Mouse (Mus musculus): Measurements from ENCODE around the gene Nadk2. TPM values are rescaled to one million over a fixed set of nuclear protein-coding genes. Genes with fewer than 3 reads are reported as not detected.
A peak's percentile ranks its signal among the peaks of the same experiment; 100 is the strongest.

Nadk2 gene
- total RNA-seq (2014; fragmentation: Nextera tagmentation): 222 and 250 TPM in 2 replicates
- total RNA-seq (2017): 218 and 235 TPM in 2 replicates
- polyA plus RNA-seq (2012): 130 and 143 TPM in 2 replicates

DNA sequence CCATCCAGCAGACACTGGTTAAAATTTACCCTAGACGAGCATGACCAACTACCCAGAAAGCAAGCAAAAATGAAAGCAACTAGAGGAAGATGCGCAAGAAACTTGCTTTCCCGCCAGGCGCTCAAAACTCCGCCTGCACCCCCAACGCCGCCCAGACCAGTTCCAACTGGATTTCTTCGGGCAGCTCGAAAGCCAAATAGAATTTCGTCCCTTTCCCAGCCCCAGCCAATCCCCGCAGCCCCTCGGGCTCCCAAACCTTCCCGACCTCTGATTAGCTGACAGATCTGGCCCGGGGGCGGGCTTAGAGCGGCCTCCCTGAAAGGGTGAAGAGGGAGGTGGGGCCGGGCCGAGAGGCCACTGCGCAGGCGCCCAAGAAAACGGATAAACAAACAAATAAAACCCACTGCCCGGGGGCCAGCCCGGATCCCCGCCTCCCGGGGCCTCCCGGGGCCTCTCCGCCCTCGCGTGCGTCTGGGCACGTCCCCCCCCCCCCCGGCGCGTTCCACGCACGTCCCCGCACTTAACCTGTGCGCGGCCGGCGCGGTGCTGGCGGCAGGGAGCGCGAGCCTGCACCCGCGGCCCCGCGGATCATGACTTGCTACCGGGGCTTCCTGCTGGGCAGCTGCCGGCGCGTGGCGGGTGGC, at the start of gene Nadk2:
Gene Nadk2, plus strand, starts transcription at position 349 of the 644 bp plus-strand sequence.
- Histone ChIP-seq H3K9me3 (replicated peaks) (no peaks in the 10 kb centered on the region), H3K36me3 (replicated peaks) (peaks cover 8% of the 10 kb centered on the region), H3K27me3 (ENCODE audit: insufficient read depth, low read length) (no peaks in the 10 kb centered on the region), H3K4me1 (ENCODE audit: insufficient read depth, low read depth, low read length) (peaks cover 43% of the 10 kb centered on the region), H3K4me3 (ENCODE audit: low read depth, low read length) (peak within 1 kb of the TSS; percentile 96)
- DNase-seq (ENCODE audit: low spot score) (peak; percentile 96), ATAC-seq (ENCODE audit: extremely low read depth, insufficient number of reproducible peaks, low FRiP score, poor library complexity, severe bottlenecking) (peak; percentile 77)
- TF ChIP-seq POLR2AphosphoS5 (IDR thresholded peaks at IDR 0.05; ENCODE audit: insufficient replicate concordance, low read depth, low read length) (no peak), TAL1 (conservative IDR thresholded peaks at IDR 0.05; ENCODE audit: low read depth, low read length) (no peak)

DNA sequence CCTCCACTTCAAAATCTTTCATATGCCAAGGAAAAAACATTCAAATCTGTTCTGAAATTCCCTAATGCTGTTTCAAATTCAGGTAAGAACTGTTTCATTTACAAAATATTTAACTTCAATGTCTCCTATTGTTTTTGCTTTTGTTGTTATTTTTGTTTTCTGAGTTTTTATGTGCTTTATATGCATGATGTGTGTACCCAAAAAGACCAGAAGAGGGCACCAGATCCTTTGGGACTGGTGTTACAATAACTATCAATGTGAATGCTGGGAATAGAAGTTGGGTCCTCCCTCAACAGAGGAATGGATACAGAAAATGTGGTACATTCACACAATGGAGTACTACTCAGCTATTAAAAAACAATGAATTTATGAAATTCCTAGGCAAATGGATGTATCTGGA, 15.4 kb upstream of the Nadk2 start:
- H3K4me1 ChIP-seq (ENCODE audit: insufficient read depth, low read depth, low read length): no peaks in the 10 kb centered on the region; the same call in 1 of the 2 replicates
- ATAC-seq (ENCODE audit: extremely low read depth, insufficient number of reproducible peaks, low FRiP score, poor library complexity, severe bottlenecking) (no peak), DNase-seq (ENCODE audit: low spot score) (no peak)
- H3K36me3 ChIP-seq (replicated peaks): no peaks in the 10 kb centered on the region
- TF ChIP-seq CTCF (IDR thresholded peaks at IDR 0.05; ENCODE audit: low read depth, low read length) (no peak), TAL1 (conservative IDR thresholded peaks at IDR 0.05; ENCODE audit: low read depth, low read length) (no peak), POLR2AphosphoS5 (IDR thresholded peaks at IDR 0.05; ENCODE audit: insufficient replicate concordance, low read depth, low read length) (no peak), GATA2 (IDR thresholded peaks at IDR 0.05; ENCODE audit: borderline replicate concordance, low read depth, low read length) (no peak), GATA1 (IDR thresholded peaks at IDR 0.05; ENCODE audit: borderline replicate concordance, low read length) (no peak)
- H3K4me3 ChIP-seq (ENCODE audit: low read depth, low read length): no peak overlapping the region
- H3K9me3 ChIP-seq (replicated peaks): no peaks in the 10 kb centered on the region
- H3K27me3 ChIP-seq (ENCODE audit: insufficient read depth, low read length): no peaks in the 10 kb centered on the region

DNA sequence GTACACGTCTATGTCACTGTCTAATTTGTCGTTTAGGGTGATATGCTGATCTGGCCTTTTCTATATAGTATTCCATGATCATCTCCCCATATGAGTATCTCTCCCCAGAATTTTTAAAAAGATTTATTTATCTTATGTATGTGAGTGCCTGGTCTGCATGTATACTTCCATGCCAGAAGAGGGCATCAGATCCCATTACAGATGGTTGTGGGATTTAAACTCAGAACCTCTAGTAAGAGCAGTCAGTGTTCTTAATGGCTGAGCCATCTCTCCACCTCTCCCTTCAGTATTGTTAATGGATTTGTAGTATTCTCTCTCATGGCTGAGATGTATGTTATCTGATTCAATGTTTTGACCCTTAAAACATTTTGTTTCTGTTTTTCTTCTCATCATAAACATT, 11.2 kb upstream of the Nadk2 start:
- TF ChIP-seq GATA1 (IDR thresholded peaks at IDR 0.05; ENCODE audit: borderline replicate concordance, low read length) (no peak), CTCF (IDR thresholded peaks at IDR 0.05; ENCODE audit: low read depth, low read length) (no peak), GATA2 (IDR thresholded peaks at IDR 0.05; ENCODE audit: borderline replicate concordance, low read depth, low read length) (no peak), POLR2AphosphoS5 (IDR thresholded peaks at IDR 0.05; ENCODE audit: insufficient replicate concordance, low read depth, low read length) (no peak), TAL1 (conservative IDR thresholded peaks at IDR 0.05; ENCODE audit: low read depth, low read length) (no peak)
- Histone ChIP-seq H3K27me3 (ENCODE audit: insufficient read depth, low read length) (no peaks in the 10 kb centered on the region), H3K4me3 (ENCODE audit: low read depth, low read length) (no peak overlapping the region), H3K36me3 (replicated peaks) (no peaks in the 10 kb centered on the region), H3K4me1 (ENCODE audit: insufficient read depth, low read depth, low read length) (no peaks in the 10 kb centered on the region; the same call in 1 of the 2 replicates), H3K9me3 (replicated peaks) (no peaks in the 10 kb centered on the region)
- ATAC-seq (ENCODE audit: extremely low read depth, insufficient number of reproducible peaks, low FRiP score, poor library complexity, severe bottlenecking): peak; percentile 28; the same call in 1 of the 2 replicates
- no peak for DNase-seq (ENCODE audit: low spot score)

DNA sequence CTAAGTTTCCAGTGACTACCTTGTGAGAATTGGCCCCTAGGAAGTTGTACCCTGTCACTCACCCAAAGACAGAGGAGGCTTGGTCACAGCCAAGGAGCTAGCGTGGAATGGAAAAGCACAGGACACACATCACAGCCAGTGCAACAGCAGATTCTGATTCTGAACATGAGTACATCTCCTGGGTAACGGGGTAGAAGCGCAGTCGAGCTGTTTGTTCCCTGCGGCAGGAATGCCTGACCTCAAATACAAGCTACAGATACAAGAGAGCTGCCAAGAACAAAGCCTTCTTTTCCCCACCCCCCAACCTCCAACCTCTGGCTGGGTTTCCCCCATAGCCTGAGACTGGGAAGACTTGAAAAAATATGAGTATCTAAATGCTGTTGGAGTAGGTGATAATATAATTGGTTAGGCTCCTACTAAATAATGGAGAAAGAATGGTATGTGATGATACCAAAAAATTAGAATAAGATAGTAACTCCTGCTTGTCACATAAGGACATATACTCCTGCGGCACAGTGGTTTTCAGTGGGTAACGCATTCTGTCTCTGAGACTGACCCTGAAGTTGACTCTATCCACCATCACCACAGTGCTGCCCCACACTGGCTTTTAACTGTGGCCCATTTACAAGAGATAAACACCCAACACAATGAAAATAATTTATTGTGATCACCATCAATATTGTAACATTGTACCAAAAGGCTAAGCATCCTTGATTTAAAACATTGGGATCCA, 9.7 kb upstream of the Nadk2 start:
- no peak for DNase-seq (ENCODE audit: low spot score)
- Histone ChIP-seq H3K4me1 (ENCODE audit: insufficient read depth, low read depth, low read length) (no peaks in the 10 kb centered on the region; the same call in 1 of the 2 replicates), H3K4me3 (ENCODE audit: low read depth, low read length) (no peak overlapping the region), H3K9me3 (replicated peaks) (no peaks in the 10 kb centered on the region), H3K27me3 (ENCODE audit: insufficient read depth, low read length) (no peaks in the 10 kb centered on the region), H3K36me3 (replicated peaks) (no peaks in the 10 kb centered on the region)
- no peak for TF ChIP-seq GATA2 (IDR thresholded peaks at IDR 0.05; ENCODE audit: borderline replicate concordance, low read depth, low read length)
- no peak for TF ChIP-seq POLR2AphosphoS5 (IDR thresholded peaks at IDR 0.05; ENCODE audit: insufficient replicate concordance, low read depth, low read length)
- no peak for TF ChIP-seq CTCF (IDR thresholded peaks at IDR 0.05; ENCODE audit: low read depth, low read length)
- no peak for TF ChIP-seq GATA1 (IDR thresholded peaks at IDR 0.05; ENCODE audit: borderline replicate concordance, low read length)
- TF ChIP-seq TAL1 (conservative IDR thresholded peaks at IDR 0.05; ENCODE audit: low read depth, low read length): no peak
- no peak for ATAC-seq (ENCODE audit: extremely low read depth, insufficient number of reproducible peaks, low FRiP score, poor library complexity, severe bottlenecking)

DNA sequence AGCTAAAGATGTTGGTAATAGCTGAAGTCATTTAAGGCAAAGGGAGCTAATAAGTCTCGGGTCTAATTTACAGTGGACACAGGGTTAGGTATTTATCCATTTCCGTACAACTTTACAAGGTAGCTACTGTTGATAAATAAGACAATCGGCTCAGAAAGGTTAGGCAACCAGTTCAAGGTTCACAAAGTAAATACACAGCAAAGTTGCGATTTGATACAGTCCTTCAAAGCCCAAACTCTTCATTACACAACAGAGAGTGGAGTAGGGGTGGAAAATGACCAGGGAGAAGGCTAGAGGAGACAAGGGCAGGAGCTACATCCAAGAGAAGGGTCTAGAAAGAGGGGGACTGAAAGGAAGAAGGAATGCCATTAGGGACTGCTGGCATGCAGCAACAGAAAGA, 2.2 kb upstream of the Nadk2 start:
- no peaks in the 10 kb centered on the region for H3K9me3 ChIP-seq (replicated peaks)
- no peak for ATAC-seq (ENCODE audit: extremely low read depth, insufficient number of reproducible peaks, low FRiP score, poor library complexity, severe bottlenecking)
- H3K4me3 ChIP-seq (ENCODE audit: low read depth, low read length): no peak overlapping the region
- H3K36me3 ChIP-seq (replicated peaks): no peaks in the 10 kb centered on the region
- H3K27me3 ChIP-seq (ENCODE audit: insufficient read depth, low read length): no peaks in the 10 kb centered on the region
- no peak for TF ChIP-seq POLR2AphosphoS5 (IDR thresholded peaks at IDR 0.05; ENCODE audit: insufficient replicate concordance, low read depth, low read length)
- TF ChIP-seq GATA1 (IDR thresholded peaks at IDR 0.05; ENCODE audit: borderline replicate concordance, low read length): no peak
- no peak for TF ChIP-seq GATA2 (IDR thresholded peaks at IDR 0.05; ENCODE audit: borderline replicate concordance, low read depth, low read length)
- no peak for TF ChIP-seq CTCF (IDR thresholded peaks at IDR 0.05; ENCODE audit: low read depth, low read length)
- no peak for TF ChIP-seq TAL1 (conservative IDR thresholded peaks at IDR 0.05; ENCODE audit: low read depth, low read length)
- no peak for DNase-seq (ENCODE audit: low spot score)
- H3K4me1 ChIP-seq (ENCODE audit: insufficient read depth, low read depth, low read length): peaks cover 23% of the 10 kb centered on the region

DNA sequence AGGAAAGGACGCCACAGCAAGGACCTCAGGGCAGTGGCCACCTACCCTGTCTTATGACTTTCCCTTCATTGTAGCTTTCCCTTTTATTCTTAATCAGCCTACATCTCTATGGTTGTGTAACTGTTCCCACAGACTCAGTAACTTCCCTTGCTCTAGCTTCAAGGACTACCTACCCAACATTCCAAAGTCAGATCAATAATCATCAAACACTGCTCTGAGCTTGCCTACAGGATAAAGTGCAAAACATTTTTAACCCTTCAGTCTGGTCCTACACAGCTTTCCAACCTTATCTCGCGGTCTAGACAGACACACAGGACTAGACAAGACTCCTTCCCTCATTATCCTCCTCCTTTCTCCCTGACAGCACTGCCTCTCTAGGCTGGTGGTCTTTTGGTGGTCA, 707 bp upstream of the Nadk2 start:
- Histone ChIP-seq H3K36me3 (replicated peaks) (peaks cover 4% of the 10 kb centered on the region), H3K9me3 (replicated peaks) (no peaks in the 10 kb centered on the region), H3K4me1 (ENCODE audit: insufficient read depth, low read depth, low read length) (peaks cover 36% of the 10 kb centered on the region), H3K4me3 (ENCODE audit: low read depth, low read length) (peak overlapping the region; percentile 96), H3K27me3 (ENCODE audit: insufficient read depth, low read length) (no peaks in the 10 kb centered on the region)
- DNase-seq (ENCODE audit: low spot score) (no peak), ATAC-seq (ENCODE audit: extremely low read depth, insufficient number of reproducible peaks, low FRiP score, poor library complexity, severe bottlenecking) (no peak)
- TF ChIP-seq CTCF (IDR thresholded peaks at IDR 0.05; ENCODE audit: low read depth, low read length): no peak
- no peak for TF ChIP-seq GATA1 (IDR thresholded peaks at IDR 0.05; ENCODE audit: borderline replicate concordance, low read length)
- no peak for TF ChIP-seq TAL1 (conservative IDR thresholded peaks at IDR 0.05; ENCODE audit: low read depth, low read length)
- TF ChIP-seq POLR2AphosphoS5 (IDR thresholded peaks at IDR 0.05; ENCODE audit: insufficient replicate concordance, low read depth, low read length): no peak
- TF ChIP-seq GATA2 (IDR thresholded peaks at IDR 0.05; ENCODE audit: borderline replicate concordance, low read depth, low read length): no peak
